Mouse (Mus musculus): ENCODE data around the gene Dicer1. TPM values are rescaled to one million over a fixed set of nuclear protein-coding genes. Genes with fewer than 3 reads are reported as not detected.

Gene Dicer1
- polyA plus RNA-seq (2012; rRNA removed; ENCODE audit: low replicate concordance) = 9.0 and 15.9 TPM in 2 replicates

DNA sequence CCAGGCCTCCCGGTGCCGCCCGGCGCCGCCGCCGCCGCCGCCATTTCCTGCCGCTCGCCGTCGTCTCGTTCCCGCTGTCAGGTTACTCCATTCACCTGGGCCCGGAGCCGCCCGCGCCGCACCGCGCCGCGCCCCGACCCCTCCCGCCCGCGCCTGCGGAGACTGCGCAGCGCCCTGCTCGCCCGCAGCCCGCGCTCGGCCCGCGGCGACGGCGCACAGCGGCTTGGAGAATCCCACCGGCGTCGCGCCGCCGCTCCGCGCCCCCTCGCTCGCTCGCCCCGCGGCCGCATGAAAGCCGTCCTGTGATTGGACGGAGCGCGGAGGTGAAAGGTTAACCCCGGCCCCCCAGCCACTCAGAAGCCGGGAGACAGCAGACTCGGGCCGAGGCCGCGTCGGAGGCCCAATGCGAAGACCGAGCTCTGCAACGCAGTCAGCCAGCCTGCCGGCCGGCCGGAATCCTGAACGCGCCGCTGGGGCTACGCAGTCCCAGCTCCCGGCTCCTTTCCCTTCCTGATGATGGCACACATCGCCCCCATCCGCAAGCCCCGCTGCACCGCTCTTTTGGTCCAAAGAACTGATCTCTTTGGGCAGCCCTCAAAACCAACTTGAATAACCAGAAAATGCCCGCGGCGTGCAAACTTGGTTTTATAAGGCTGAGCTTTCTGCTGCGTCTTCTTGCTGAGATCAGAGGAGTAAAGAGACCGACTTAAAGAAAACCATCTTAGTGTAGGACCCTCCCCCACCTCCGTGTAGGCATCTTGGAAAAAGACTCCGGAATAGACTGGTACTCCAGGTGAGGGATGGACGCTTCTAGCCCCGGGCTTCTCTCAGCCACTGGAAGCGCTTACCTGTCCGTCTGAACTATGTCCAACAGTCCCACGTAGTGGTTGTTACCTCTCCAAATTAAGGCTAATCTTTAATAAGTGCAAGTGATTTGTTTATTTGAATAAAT lies at the start of gene Dicer1:
Gene Dicer1, minus strand, starts transcription at position 139 of the 952 bp plus-strand sequence.

Other genes with a start within 250 kb of the Dicer1 start
- gene Clmn, start 113.1 kb upstream of the Dicer1 start, polyA plus RNA-seq (2012; rRNA removed; ENCODE audit: low replicate concordance) = 9.9 and 13.0 TPM in 2 replicates